Mouse (Mus musculus) 3T3-L1 (cell line): ENCODE results near the gene Zfp988.
"Not testable (repeated sequence)": the region's sequence is repeated elsewhere in the genome, so short reads cannot be mapped to it uniquely, and the experiment has no call there.

Source experiments
- DNase-seq: peaks from one replicate; pipeline ENCODE4 v3.0.0-alpha.2; 2015; ENCODE audit warnings: low read depth, low spot score

Gene Zfp988

DNA sequence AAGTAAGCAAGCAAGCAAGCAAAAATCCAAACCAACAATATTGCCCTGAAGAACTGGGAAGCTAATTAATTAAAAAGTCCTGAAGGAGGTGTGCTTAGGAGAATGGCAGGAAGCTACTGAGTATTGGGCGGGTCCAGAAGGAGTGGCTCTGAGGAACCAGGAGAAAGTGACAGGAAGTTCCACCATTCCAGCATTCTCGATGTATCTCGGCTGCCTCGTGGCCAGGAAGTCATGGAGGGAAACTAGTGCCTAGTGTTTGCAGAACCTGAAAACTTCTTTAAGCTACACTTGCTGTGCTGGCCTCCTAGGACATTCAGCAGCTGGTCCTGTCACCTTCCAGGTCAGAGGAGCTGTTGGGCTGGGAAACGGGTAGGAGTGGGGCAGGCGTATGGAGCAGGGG lies at the start of gene Zfp988:
Gene Zfp988 (plus strand): TSS at position 239 of the 400 bp plus-strand sequence.
- DNase-seq = not testable (repeated sequence)

GRCm38 (mm10) chr4:147262708-147263107 lies 42.8 kb upstream of the Zfp988 start:
- DNase-seq = not testable (repeated sequence)

DNA sequence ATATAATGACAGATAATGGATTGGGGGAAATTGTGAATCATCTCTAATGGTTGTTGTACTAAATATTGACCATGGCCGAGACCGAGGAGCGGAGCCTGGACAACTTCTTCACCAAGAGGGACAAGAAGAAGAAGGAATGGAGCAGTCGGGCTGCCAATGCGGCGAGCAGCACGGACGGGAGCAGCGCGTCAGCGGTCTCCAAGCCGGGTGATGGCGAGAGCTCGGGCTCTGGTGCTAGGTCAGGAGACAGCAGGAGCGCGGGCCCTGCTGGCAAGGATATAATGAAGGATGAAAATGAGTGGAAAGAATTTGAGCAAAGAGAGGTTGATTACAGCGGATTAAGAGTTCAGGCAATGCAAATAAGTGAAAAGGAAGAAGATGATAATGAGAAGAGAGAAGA lies 38.2 kb upstream of the Zfp988 start:
- not testable (repeated sequence) for DNase-seq

- DNase-seq = not testable (repeated sequence)
Measured at GRCm38 (mm10) chr4:147268735-147269134, 36.7 kb upstream of the Zfp988 start.

GRCm38 (mm10) chr4:147270026-147270425 lies 35.4 kb upstream of the Zfp988 start:
- not testable (repeated sequence) for DNase-seq

DNA sequence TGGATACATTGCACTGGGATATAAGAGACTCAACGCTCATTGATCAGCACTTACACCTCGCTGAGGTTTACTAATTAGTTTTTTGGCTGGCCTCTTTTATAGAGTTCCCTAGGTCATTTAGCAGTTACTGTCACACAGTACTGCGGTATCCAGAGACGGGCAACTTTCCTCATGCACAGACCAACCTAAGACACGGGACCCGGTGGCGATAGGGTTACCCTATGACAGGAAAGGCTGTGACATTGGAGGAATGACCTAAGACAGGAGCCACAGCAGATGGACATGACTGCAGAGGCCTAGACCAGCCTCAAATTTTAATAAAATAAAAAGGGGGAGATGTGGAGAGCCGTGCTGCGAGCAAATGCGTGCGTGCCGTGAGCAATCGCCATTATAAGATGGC lies 33.9 kb upstream of the Zfp988 start:
- DNase-seq = not testable (repeated sequence)

- not testable (repeated sequence) for DNase-seq
Measured at GRCm38 (mm10) chr4:147275021-147275772, 30.3 kb upstream of the Zfp988 start.

- not testable (repeated sequence) for DNase-seq
Measured at GRCm38 (mm10) chr4:147275773-147276140, 29.7 kb upstream of the Zfp988 start.

- DNase-seq = not testable (repeated sequence)
Measured at GRCm38 (mm10) chr4:147280406-147280805, 25.1 kb upstream of the Zfp988 start.

GRCm38 (mm10) chr4:147298585-147298984 lies 6.9 kb upstream of the Zfp988 start:
- not testable (repeated sequence) for DNase-seq

DNA sequence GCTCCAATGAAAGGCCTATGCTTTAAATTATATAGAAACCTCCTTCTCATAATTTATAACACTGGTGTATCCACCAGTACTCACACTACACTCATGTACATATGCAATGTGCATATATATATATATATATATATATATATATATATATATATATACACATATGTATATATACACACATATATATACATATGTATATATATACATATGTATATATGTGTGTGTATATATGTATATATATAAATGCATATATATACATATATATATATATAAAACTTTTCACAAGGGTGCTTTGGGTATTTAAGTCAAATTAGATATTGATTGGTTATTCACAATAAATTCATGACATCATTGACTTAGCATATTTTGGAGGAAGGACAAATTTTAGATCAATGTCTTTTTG lies 3.1 kb upstream of the Zfp988 start:
- not testable (repeated sequence) for DNase-seq

- DNase-seq = peak; percentile 9
Measured at GRCm38 (mm10) chr4:147335036-147335690, 29.7 kb downstream of the Zfp988 start.

- peak; percentile 10 for DNase-seq
Measured at GRCm38 (mm10) chr4:147335691-147336367, 30.4 kb downstream of the Zfp988 start.

- DNase-seq = not testable (repeated sequence)
Measured at GRCm38 (mm10) chr4:147336368-147337195, 31.1 kb downstream of the Zfp988 start.

- DNase-seq = not testable (repeated sequence)
Measured at GRCm38 (mm10) chr4:147337520-147337919, 32.0 kb downstream of the Zfp988 start.

GRCm38 (mm10) chr4:147338032-147338610 lies 32.6 kb downstream of the Zfp988 start:
- no peak for DNase-seq

DNA sequence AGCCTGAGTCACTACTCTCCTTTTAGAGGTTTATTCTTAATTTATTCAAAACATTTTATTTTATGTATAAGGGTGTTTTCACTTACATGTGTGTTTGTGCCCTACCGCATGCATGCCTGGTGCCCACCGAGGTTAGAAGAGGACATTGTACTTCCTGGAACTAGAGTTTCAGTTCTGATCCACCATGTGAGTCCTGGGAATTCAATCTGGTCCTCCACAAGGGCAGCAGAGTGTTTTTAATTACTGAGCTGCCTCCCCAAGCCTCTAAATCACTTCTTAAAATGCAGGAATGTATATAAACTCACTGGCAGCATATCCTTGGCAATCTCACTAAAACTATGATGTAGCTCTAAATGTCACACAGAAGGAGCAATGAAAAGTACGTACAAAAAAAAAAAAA lies 33.2 kb downstream of the Zfp988 start:
- not testable (repeated sequence) for DNase-seq

DNA sequence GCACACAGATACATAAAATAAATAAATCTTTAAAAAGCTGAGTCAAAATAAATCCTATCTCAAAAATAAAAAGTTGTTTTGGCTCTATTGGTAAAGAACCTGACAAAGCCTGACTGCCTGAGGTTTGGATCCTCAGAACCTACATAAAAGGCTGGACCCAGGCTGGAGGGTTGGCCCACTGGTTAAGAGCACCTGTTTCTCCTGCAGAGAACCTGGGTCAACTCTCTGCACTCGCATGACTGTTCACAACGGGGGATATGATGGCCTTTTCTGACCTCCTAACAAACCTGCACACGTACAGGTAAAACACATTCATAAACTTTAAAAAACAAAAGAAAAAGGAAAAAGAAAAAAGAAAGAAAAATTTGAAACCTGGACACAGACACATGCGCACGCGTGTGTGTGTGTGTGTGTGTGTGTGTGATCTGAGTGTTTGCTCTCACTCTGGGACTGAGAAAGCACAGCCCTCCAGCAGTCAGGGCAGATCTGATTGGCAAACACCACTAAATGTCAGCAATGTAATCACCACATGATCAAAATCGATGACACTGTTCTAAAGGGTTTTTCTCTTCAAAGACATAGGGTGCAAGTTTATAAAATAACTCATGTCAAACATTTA lies 34.2 kb downstream of the Zfp988 start:
- DNase-seq = not testable (repeated sequence)

- DNase-seq = not testable (repeated sequence)
Measured at GRCm38 (mm10) chr4:147340236-147340635, 34.8 kb downstream of the Zfp988 start.

DNA sequence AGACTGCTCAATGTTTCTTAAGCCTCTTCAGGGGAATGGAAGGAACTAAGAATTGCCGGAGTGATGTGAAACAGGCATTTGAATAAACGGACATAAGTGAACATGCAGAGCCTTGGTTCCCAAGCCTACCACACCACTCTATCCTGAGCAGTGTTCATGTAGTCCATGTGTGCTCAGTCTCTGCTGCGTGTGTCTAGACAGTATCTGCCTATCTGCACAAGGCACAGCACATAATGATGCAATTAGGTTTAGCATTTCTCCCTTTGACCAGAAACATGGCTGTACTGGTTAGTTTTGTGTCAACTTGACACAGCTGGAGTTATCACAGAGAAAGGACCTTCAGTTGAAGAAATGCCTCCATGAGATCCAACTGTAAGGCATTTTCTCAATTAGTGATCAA lies 35.4 kb downstream of the Zfp988 start:
- DNase-seq = not testable (repeated sequence)
